Mouse (Mus musculus) liver, adult 2 months (tissue): ENCODE measurements around the gene Pml. TPM values are rescaled to one million over a fixed set of nuclear protein-coding genes. Genes with fewer than 3 reads are reported as not detected.

Experiments used
- DNase-seq: peaks from one replicate; pipeline ENCODE4 v3.0.0-alpha.2; 2011; ENCODE audit warnings: low read depth, low spot score; ENCODE audit errors: extremely low read depth
- H3K27ac ChIP-seq: fragments of 200-500 bp; replicated peaks from 2 replicates; pipeline ENCODE4 v1.5.1; 2012; ENCODE audit warnings: low read depth, mild to moderate bottlenecking, control low read depth, inconsistent platforms, low read length; ENCODE audit not compliant: insufficient read depth
- H3K27me3 ChIP-seq: fragments of 200-500 bp; 2 replicates; pipeline ENCODE4 v1.6.1; 2012; ENCODE audit warnings: mild to moderate bottlenecking, moderate library complexity, low read length, inconsistent platforms; ENCODE audit not compliant: control insufficient read depth, insufficient read depth
- H3K36me3 ChIP-seq: fragments of 200-500 bp; 2 replicates; pipeline ENCODE4 v1.6.1; 2012; ENCODE audit warnings: low read length, inconsistent platforms; ENCODE audit not compliant: control insufficient read depth, insufficient read depth
- H3K4me1 ChIP-seq: fragments of 200-500 bp; 2 replicates; pipeline ENCODE4 v1.6.1; 2011; ENCODE audit warnings: low read length; ENCODE audit not compliant: control insufficient read depth, insufficient read depth
- H3K4me3 ChIP-seq: fragments of 200-500 bp; 2 replicates; pipeline ENCODE4 v1.5.1; 2011; ENCODE audit warnings: low read depth, mild to moderate bottlenecking, control low read depth, low read length, moderate library complexity; ENCODE audit not compliant: insufficient read depth
- H3K79me2 ChIP-seq: fragments of 200-500 bp; 2 replicates; pipeline ENCODE4 v1.6.1; 2012; ENCODE audit warnings: inconsistent platforms, mild to moderate bottlenecking, low read length, moderate library complexity; ENCODE audit not compliant: control insufficient read depth, insufficient read depth
- H3K9ac ChIP-seq: fragments of 200-500 bp; 2 replicates; pipeline ENCODE4 v1.6.1; 2012; ENCODE audit warnings: low read depth, mild to moderate bottlenecking, control low read depth, inconsistent platforms, low read length
- CTCF ChIP-seq: fragments of 200-500 bp; IDR thresholded peaks from 2 replicates; pipeline ENCODE4 v1.5.1; 2011; ENCODE audit warnings: low read depth, low read length, control low read depth
- POLR2A ChIP-seq: fragments of 200-500 bp; IDR thresholded peaks from 2 replicates; pipeline ENCODE4 v1.6.1; 2011; ENCODE audit warnings: low read length, control low read depth; ENCODE audit not compliant: insufficient read depth; ENCODE audit errors: extremely low read depth
- WGBS: fragments of 180-500 bp; shearing (Covaris S2); methylation state at CpG from one replicate; pipeline ENCODE4 v1.1.7; 2018; 5-methylcytosine and 5-hydroxymethylcytosine counted together
- polyA plus RNA-seq: library from polyadenylated mRNA; depleted of rRNA; stranded (reverse); fragments of >200 nt; gene quantifications from 2 replicates; pipeline ENCODE4 v1.2.3, GENCODE M21; 2012
- total RNA-seq: library from RNA; depleted of rRNA; stranded (reverse); fragments of >200 nt; gene quantifications from 2 replicates; pipeline ENCODE4 v1.2.3, GENCODE M21; 2014

Pml gene
- total and polyA plus RNA-seq, 2 experiments: 7.4 to 15.2 TPM

- Histone ChIP-seq H3K79me2 (no peaks in the 10 kb centered on the region), H3K4me3 (no peak overlapping the region), H3K36me3 (peaks cover 4% of the 10 kb centered on the region; the same call in 1 of the 2 replicates), H3K4me1 (no peaks in the 10 kb centered on the region), H3K27ac (no peak overlapping the region), H3K27me3 (no peaks in the 10 kb centered on the region), H3K9ac (no peak overlapping the region)
- DNase-seq: peak; percentile 8
- 48% methylated on average over 6 of the region's 6 CpGs for WGBS
- TF ChIP-seq CTCF (peak; percentile 70), POLR2A (no peak)
Observed at GRCm38 (mm10) chr9:58216402-58216801, 33.2 kb downstream of the Pml start.

GRCm38 (mm10) chr9:58214519-58215180, 34.9 kb downstream of the Pml start:
- H3K36me3 ChIP-seq: peaks cover 4% of the 10 kb centered on the region; the same call in 1 of the 2 replicates
- H3K4me1 ChIP-seq: no peaks in the 10 kb centered on the region
- H3K9ac ChIP-seq: no peak overlapping the region
- no peaks in the 10 kb centered on the region for H3K79me2 ChIP-seq
- 63% methylated on average over 8 of the region's 8 CpGs for WGBS
- no peaks in the 10 kb centered on the region for H3K27me3 ChIP-seq
- H3K4me3 ChIP-seq: no peak overlapping the region
- TF ChIP-seq CTCF (no peak), POLR2A (no peak)
- DNase-seq: peak; percentile 31
- no peak overlapping the region for H3K27ac ChIP-seq

DNA sequence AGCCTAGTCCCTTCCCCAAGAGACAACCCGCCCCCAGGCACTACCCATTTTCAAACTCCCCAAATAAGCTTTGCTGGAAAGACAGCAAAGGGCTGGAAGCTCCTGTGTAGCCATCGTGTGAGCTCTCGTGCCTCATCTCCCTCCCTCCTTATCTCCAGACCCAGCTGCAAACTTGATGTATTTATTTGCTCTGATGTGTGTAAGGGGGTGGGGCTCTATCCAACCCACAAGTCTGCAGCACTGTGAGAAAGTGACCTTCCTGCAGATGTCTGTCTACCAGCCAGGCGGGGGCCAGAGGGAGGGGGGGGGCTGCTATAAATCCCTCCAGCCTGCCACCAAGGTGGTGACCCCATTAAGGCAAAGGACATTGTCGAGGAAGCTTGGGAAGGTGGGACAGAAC, 35.7 kb downstream of the Pml start:
- DNase-seq: no peak
- Histone ChIP-seq H3K9ac (no peak overlapping the region), H3K4me1 (no peaks in the 10 kb centered on the region), H3K79me2 (no peaks in the 10 kb centered on the region), H3K27ac (no peak overlapping the region), H3K36me3 (no peaks in the 10 kb centered on the region), H3K4me3 (no peak overlapping the region), H3K27me3 (no peaks in the 10 kb centered on the region)
- WGBS: 14% methylated on average over 5 of the region's 5 CpGs
- TF ChIP-seq CTCF (no peak), POLR2A (no peak)

GRCm38 (mm10) chr9:58213377-58213776, 36.2 kb downstream of the Pml start:
- Histone ChIP-seq H3K79me2 (no peaks in the 10 kb centered on the region), H3K27me3 (no peaks in the 10 kb centered on the region), H3K27ac (no peak overlapping the region), H3K4me3 (no peak overlapping the region), H3K9ac (no peak overlapping the region), H3K4me1 (no peaks in the 10 kb centered on the region), H3K36me3 (no peaks in the 10 kb centered on the region)
- DNase-seq: no peak
- TF ChIP-seq CTCF: no peak
- no peak for TF ChIP-seq POLR2A
- WGBS: 57% methylated on average over 5 of the region's 5 CpGs

GRCm38 (mm10) chr9:58210304-58210627, 39.3 kb downstream of the Pml start:
- TF ChIP-seq CTCF (no peak), POLR2A (no peak)
- 69% methylated on average over 2 of the region's 2 CpGs for WGBS
- no peak overlapping the region for H3K4me3 ChIP-seq
- no peaks in the 10 kb centered on the region for H3K4me1 ChIP-seq
- DNase-seq: no peak
- H3K27me3 ChIP-seq: no peaks in the 10 kb centered on the region
- no peaks in the 10 kb centered on the region for H3K36me3 ChIP-seq
- H3K79me2 ChIP-seq: no peaks in the 10 kb centered on the region
- H3K27ac ChIP-seq: no peak overlapping the region
- H3K9ac ChIP-seq: no peak overlapping the region

DNA sequence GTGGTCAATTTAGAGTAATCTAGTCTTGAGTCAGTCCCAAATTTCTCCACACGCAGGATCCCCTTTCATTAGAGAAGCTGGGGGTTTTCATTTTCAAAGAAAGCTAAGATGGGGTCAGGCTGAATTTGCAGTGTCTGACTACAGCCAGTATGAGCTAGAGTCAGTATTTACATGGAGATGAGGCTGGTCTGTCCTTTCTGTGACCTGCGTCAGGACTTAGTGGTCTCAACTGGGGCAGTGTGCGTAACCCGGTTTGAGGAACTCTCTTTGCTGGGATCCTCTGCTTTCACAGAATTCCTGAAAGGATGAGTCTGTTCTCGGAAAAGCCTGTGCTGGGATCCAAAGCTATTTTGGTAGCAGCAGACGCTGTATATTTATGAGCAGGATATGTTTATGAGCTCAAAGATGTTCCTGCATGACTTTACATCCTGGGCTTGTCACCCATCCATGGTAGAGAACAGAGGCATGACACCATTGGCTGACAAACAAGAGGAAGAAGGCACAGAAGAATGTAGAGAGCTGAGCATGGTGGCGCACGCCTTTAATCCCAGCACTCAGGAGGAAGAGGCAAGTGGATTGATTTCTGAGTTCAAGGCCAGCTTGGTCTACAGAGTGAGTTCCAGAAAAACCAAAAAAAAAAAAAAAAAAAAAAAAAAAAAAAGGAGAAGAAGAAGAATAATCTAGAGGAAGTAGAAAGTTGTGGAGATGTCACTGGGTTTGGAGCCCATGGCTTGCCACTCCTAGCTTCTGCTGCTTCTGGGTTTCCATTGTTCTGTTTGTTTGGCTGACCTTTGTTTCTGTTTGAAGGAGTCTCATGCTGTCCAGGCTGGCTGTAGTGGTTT, 39.9 kb downstream of the Pml start:
- H3K27ac ChIP-seq: no peak overlapping the region
- no peak for TF ChIP-seq POLR2A
- TF ChIP-seq CTCF: no peak
- no peak for DNase-seq

More for the DNA sequence above, 39.9 kb downstream of the Pml start:
- Histone ChIP-seq H3K79me2 (no peaks in the 10 kb centered on the region), H3K4me3 (no peak overlapping the region), H3K27me3 (no peaks in the 10 kb centered on the region), H3K36me3 (no peaks in the 10 kb centered on the region), H3K9ac (no peak overlapping the region), H3K4me1 (no peaks in the 10 kb centered on the region)
- 82% methylated on average over 8 of the region's 8 CpGs for WGBS
